Mouse (Mus musculus): ENCODE measurements around the gene Hist1h4i. TPM values are rescaled to one million over a fixed set of nuclear protein-coding genes. Genes with fewer than 3 reads are reported as not detected.
"Not testable (repeated sequence)": the region's sequence is repeated elsewhere in the genome, so short reads cannot be mapped to it uniquely, and the experiment has no call there.

Gene Hist1h4i
- 10 to 100 TPM; 17.8 to 19.0 TPM for total RNA-seq (2021)

DNA sequence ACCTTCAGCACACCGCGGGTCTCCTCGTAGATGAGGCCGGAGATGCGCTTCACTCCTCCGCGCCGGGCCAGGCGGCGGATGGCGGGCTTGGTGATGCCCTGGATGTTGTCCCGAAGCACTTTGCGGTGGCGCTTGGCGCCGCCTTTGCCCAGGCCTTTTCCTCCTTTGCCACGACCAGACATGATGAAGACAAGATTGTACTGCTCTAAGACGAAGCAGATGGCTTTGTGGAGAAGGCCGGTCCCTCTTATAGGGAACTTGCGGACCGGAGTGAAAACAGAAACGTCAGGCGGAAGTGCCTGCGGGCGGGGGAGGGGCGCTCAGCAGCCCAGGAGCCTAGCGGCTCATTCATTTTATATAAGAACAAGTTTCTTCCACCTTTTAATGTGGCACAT, at the start of gene Hist1h4i:
Gene Hist1h4i (minus strand): TSS at position 221 of the 395 bp plus-strand sequence.
- intact Hi-C loops (cut with DNase I), result loop anchor here (5.0 to 10.0 kb wide), 5 partner anchors 216 to 1706 kb away; partner anchors contain the start of genes Hist1h1t, Hist1h2bb, Hist1h3c and Hist1h4c
- peak; percentile 89 for DNase-seq (ENCODE audit: low spot score)

GRCm38 (mm10) chr13:22084140-22084539, 43.0 kb upstream of the Hist1h4i start, which contains the start of gene Vmn1r188:
Vmn1r188 (plus strand) TSS chr13:22084440.
- intact Hi-C loops (cut with DNase I); DNase-seq (ENCODE audit: low spot score): not testable (repeated sequence)

GRCm38 (mm10) chr13:22063468-22063867, 22.3 kb upstream of the Hist1h4i start:
- intact Hi-C loops (cut with DNase I), result no loop called here
- no peak for DNase-seq (ENCODE audit: low spot score)

- intact Hi-C loops (cut with DNase I), result no loop called here
- no peak for DNase-seq (ENCODE audit: low spot score)
Measured at GRCm38 (mm10) chr13:22061422-22061821, 20.3 kb upstream of the Hist1h4i start.

GRCm38 (mm10) chr13:22053754-22054153, 12.6 kb upstream of the Hist1h4i start:
- no peak for DNase-seq (ENCODE audit: low spot score)
- intact Hi-C loops (cut with DNase I), result no loop called here

- no peak for DNase-seq (ENCODE audit: low spot score)
- intact Hi-C loops (cut with DNase I), result no loop called here
Measured at GRCm38 (mm10) chr13:22051523-22051859, 10.3 kb upstream of the Hist1h4i start.

- DNase-seq (ENCODE audit: low spot score), result peak; percentile 76
- intact Hi-C loops (cut with DNase I), result no loop called here
Measured at GRCm38 (mm10) chr13:22050591-22051522, 9.7 kb upstream of the Hist1h4i start.

GRCm38 (mm10) chr13:22049737-22050440, 8.7 kb upstream of the Hist1h4i start:
- intact Hi-C loops (cut with DNase I), result loop anchor here (5.0 to 10.0 kb wide), 3 partner anchors 225 to 1315 kb away; partner anchors contain the start of gene Zfp322a
- DNase-seq (ENCODE audit: low spot score), result no peak

GRCm38 (mm10) chr13:22049041-22049440, 7.9 kb upstream of the Hist1h4i start:
- intact Hi-C loops (cut with DNase I), result loop anchor here (5.0 to 10.0 kb wide), 3 partner anchors 224 to 1316 kb away; partner anchors contain the start of gene Zfp322a
- DNase-seq (ENCODE audit: low spot score), result no peak

GRCm38 (mm10) chr13:22045311-22045710, 4.1 kb upstream of the Hist1h4i start:
- no peak for DNase-seq (ENCODE audit: low spot score)
- intact Hi-C loops (cut with DNase I), result loop anchor here (5.0 to 10.0 kb wide), 3 partner anchors 221 to 1319 kb away; partner anchors contain the start of gene Zfp322a

DNA sequence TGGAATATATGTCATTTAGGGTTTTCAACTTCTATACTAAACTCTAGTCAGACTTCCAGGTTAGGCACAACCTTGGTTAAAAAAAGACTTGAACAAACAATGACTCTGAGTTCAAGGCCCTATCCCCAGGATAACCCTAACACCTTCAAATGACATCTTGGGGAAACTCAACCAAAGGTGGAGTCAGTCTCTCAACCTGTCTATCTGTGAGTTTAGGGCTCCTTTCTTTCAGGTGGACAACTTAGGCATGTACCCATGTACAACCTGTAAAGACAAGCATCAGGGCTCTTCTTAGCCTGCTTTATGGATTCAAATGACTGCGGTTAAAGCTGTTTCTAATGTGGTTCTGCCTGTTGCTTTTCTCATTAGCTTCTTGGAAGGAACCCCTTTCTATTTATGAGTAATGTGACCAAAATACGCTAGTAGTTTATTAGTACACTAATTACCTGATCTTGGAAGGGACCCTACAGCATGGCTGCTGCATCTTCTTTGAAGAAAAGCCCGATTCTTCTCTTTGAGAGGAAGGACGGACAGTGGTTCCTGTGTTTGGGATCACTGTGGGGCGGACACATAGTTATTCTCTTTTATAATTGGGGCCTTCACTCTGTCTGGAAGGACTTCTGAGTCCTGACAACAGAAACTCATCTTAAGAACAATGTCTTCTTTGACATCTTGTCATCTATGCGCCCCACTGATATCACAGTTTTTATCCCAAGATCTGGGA, 3.4 kb upstream of the Hist1h4i start:
- intact Hi-C loops (cut with DNase I), result loop anchor here (5.0 to 10.0 kb wide), 6 partner anchors 220 to 1703 kb away; partner anchors contain the start of genes Hist1h1t, Hist1h2bb, Hist1h3c and Hist1h4c
- DNase-seq (ENCODE audit: low spot score), result no peak

DNA sequence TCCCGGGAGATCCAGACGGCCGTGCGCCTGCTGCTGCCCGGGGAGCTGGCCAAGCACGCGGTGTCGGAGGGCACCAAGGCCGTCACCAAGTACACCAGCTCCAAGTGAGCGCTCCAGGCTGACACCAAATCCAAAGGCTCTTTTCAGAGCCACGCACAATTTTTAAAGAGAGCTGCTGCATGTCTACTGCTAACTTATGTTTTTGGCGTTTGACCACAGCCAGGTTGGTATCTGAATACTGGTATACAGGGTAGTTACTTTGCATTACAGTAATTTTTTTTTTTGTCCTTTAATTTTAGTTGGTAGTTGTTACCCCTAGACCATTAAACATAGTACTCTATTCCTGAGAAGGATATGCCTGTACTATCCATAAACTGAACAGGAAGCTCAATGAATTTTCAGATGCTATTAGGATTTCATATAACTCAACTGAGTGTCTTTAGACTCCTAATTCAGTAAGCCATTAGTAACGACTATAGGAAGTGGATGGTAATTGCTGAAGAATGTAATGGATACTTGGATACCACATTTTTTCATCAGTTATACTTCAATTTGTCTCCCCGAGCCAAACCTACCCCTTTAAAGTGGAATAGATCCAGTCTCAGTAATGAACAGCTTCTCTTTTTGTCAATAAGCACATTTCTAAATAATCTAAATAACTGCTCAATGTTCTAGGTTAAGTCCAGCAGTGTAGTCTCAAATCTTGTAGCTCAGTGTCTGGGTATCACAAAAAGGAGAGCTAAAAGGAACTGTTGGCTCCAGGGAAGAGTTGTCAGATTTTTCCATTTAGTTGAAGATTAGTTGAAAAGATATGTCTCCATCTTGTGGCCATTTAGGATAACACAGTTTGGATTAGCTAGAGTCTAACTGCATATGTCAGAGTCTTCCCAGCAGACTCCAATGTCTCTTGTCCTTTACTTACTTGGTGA, 2.6 kb upstream of the Hist1h4i start:
- intact Hi-C loops (cut with DNase I), result loop anchor here (5.0 to 10.0 kb wide), 5 partner anchors 219 to 1704 kb away; partner anchors contain the start of genes Hist1h1t, Hist1h2bb, Hist1h3c and Hist1h4c
- DNase-seq (ENCODE audit: low spot score), result no peak

- DNase-seq (ENCODE audit: low spot score), result peak; percentile 83
- intact Hi-C loops (cut with DNase I), result loop anchor here (5.0 to 10.0 kb wide), 5 partner anchors 218 to 1704 kb away; partner anchors contain the start of genes Hist1h1t, Hist1h2bb, Hist1h3c and Hist1h4c
Measured at GRCm38 (mm10) chr13:22042568-22043502, 1.7 kb upstream of the Hist1h4i start, which contains the start of the genes Hist1h2ag and Hist1h2bj. Hist1h2ag (minus strand) TSS chr13:22042944. Hist1h2bj (plus strand) TSS chr13:22043214.

DNA sequence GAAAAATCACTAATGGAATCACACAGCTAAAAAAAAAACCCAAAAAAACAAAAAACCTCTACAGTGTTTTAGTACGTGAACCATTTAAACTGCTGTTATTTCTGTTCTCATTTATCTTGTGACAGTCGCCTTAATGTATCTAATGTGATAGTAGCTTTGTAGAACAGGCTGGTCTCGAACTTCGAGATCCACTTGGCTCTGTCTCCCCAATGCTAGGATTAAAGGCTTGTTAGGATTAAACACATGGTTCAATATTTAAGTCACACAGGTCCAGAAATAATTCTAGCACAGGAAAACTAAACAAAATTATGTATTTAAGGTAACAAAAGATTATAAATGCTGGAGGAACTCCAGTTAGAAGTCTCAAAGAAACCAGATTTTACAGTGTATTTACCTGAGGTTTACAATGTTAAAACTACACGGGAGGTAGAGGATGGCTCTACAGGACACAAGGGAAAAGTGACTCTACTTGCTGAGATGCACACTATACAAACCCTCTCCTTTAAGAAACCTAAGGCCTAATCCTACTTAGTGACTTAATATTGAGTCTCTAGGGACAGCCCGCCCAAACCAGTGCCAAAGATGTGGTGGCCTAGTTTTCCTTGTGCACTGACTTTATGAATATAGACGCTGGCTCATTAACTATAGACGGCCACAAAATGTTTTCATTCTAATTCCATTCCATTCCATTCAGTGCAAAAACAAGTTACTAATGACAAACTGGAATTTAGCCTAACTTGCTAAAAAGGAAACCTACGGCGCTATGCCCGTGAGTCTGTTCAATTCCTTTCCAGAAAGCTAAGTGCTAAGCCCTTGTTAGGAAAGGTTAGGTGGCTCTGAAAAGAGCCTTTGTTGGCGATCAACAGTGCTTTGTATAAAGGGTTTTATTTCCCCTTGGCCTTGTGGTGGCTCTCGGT, 747 bp upstream of the Hist1h4i start:
- intact Hi-C loops (cut with DNase I), result loop anchor here (5.0 to 10.0 kb wide), 5 partner anchors 217 to 1705 kb away; partner anchors contain the start of genes Hist1h1t, Hist1h2bb, Hist1h3c and Hist1h4c

GRCm38 (mm10) chr13:22040464-22041141, 559 bp downstream of the Hist1h4i start:
- intact Hi-C loops (cut with DNase I), result loop anchor here (5.0 to 10.0 kb wide), 5 partner anchors 216 to 1707 kb away; partner anchors contain the start of genes Hist1h1t, Hist1h2bb, Hist1h3c and Hist1h4c
- DNase-seq (ENCODE audit: low spot score), result no peak

More for the DNA sequence above, 747 bp upstream of the Hist1h4i start:
- DNase-seq (ENCODE audit: low spot score), result no peak
